Mouse (Mus musculus): ENCODE results near the gene Tex19.2.

Tex19.2 gene

GRCm38 (mm10) chr11:121118577-121118976 lies at the start of gene Tex19.2:
TSS of gene Tex19.2 (minus strand) at chr11:121118677.
- no peak for DNase-seq (ENCODE audit: low spot score)

- no peak for DNase-seq (ENCODE audit: low spot score)
These were observed 45.3 kb upstream of the Tex19.2 start for GRCm38 (mm10) chr11:121163751-121164150.

- DNase-seq (ENCODE audit: low spot score): no peak
These were observed 42.3 kb upstream of the Tex19.2 start for GRCm38 (mm10) chr11:121160636-121161346.

DNA sequence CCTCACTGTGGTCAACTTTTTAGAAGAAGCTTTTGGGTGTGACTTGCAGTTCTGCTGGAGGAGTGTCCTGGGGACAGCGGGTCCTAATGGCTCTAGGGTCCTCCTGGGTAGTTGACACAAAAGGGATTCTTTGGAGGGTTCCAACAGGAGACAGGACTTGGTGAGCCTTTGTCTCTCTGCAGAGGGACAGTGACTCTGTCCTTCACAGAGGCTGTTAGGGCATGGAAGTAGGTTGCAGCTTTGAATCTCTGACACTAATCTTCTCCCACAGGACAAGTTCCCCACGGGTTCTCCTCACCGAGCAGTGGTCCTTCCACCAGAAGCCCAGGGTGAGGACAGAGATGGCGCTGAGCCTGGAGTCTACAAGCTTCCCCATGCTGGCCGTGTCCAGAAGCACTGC lies 41.5 kb upstream of the Tex19.2 start, which contains the start of gene Uts2r:
Gene Uts2r, plus strand, starts transcription at position 301 of the 400 bp plus-strand sequence.
- no peak for DNase-seq (ENCODE audit: low spot score)

- peak; percentile 30 for DNase-seq (ENCODE audit: low spot score)
These were observed 38.0 kb upstream of the Tex19.2 start for GRCm38 (mm10) chr11:121156411-121156891.

GRCm38 (mm10) chr11:121154203-121154602 lies 35.7 kb upstream of the Tex19.2 start:
- no peak for DNase-seq (ENCODE audit: low spot score)

DNA sequence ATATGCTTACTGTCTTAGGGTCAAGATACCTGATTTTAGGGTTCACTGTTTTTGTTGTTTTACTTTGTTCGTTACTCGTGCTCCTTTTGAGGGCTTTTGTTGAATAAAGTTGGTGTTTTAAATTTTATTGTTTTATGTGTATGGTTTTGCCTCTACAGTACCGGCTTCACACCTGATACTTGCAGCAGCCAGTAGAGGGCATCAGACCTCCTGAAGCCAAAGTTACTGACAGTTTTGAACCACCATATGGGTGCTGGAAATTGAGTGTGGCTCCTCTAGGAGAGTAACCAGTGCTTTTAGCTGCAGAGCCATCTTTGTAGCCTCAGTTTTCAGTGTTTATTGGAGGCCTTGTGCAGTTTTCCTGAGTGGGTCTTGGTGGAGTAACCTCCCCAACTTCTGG lies 29.7 kb upstream of the Tex19.2 start:
- no peak for DNase-seq (ENCODE audit: low spot score)

DNA sequence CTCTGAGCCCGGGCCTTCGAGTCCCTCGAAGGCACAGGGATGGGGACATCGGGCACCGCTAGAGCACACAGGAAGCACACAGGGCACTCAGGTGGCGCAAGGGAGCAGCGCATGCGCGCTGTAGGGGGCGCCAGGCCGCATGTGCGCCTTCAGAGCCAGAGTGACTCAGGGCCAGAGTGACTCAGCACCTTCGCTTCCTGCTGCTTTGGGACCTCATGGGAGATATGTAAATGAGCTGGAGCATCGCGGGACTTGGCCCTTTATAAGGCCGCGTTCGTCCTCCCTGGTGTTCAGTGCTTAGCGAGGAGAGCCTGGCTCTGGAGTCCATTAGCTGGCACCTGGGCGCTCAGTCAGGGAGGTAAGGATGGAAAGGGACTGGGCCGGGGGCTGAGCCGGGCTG lies 27.4 kb upstream of the Tex19.2 start, which contains the start of gene Tex19.1:
Gene Tex19.1, plus strand, starts transcription at position 279 of the 400 bp plus-strand sequence.
- no peak for DNase-seq (ENCODE audit: low spot score)

- no peak for DNase-seq (ENCODE audit: low spot score)
These were observed 25.0 kb upstream of the Tex19.2 start for GRCm38 (mm10) chr11:121143325-121144015.

DNA sequence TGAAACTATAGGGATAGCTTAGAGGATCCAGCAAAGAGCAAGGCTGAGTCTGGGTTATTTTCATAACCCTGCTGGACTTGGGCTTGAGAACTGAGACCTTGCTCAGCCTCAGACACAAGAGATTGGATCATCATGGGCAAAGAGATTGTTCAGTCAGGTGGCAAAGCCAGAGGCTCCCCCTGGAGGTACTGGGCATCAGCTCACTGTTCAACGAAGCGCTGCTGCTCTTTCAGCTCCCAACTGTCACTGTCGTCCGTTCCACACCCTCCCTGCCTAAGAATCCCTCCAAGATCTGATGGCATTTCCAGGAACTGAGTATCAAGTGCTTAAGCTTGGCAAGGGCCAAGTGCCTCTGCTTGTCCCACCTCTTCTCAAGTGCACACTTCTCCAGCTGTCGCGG lies 20.3 kb upstream of the Tex19.2 start:
- DNase-seq (ENCODE audit: low spot score): peak; percentile 46

DNA sequence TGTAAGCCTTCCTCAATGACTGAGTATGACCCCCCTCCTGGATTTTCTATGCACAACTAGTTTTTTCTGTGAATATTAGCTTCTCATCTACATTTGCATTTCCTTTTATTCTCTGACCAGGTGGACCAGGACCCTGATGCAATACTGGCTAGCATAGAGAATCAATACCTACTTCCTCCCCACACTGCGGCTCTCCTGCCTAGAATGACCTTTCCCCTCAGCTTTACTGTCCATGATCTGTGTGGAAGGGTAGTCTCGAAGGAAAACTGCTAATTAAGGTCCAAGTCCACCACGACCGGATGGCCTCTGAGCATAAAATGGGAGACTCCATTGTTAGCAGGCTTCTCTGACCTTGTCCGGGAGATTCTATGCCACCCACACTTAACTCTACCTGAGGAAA lies 19.2 kb upstream of the Tex19.2 start:
- no peak for DNase-seq (ENCODE audit: low spot score)

DNA sequence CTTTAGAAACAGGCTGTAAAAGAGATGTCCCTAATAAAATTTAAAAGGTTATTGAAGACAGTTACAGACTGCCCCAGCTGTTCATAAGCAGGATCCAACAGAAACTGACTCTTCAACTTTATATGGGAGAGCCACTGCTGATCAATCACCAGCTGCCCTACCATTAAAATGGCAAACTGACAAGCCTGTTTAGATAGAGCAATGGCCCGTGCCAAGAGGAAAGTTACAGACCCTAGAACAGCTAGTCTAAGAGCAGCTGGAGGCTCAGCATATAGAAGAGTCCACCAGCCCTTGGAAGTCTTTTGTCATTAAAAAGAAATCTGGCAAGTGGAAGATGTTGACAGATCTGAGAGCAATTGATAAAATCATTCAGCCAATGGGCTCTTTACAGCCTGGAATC lies 16.1 kb upstream of the Tex19.2 start:
- DNase-seq (ENCODE audit: low spot score): no peak

- DNase-seq (ENCODE audit: low spot score): no peak
These were observed 11.1 kb upstream of the Tex19.2 start for GRCm38 (mm10) chr11:121129616-121130015.

DNA sequence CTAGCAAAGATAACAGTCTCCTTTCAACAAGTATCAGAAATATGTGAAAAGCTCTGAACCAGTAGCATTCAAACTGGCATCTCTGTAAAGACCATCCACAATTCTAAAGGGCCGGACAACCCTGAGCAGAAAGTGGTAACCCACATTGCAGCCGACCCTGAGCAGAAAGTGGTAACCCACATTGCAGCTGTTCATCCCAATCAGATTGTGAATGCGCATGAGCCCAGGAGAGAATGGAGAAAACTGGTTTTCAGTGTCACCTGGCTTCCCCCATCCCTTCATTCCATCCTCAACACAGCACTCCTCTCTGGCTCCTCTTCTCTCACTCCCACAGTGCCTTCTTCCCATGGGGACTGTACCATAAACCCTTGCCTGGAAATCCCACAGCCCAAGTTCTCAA lies 9.0 kb upstream of the Tex19.2 start:
- DNase-seq (ENCODE audit: low spot score): no peak

GRCm38 (mm10) chr11:121126395-121126794 lies 7.9 kb upstream of the Tex19.2 start:
- peak; percentile 21 for DNase-seq (ENCODE audit: low spot score)

GRCm38 (mm10) chr11:121125522-121126172 lies 7.2 kb upstream of the Tex19.2 start:
- no peak for DNase-seq (ENCODE audit: low spot score)

DNA sequence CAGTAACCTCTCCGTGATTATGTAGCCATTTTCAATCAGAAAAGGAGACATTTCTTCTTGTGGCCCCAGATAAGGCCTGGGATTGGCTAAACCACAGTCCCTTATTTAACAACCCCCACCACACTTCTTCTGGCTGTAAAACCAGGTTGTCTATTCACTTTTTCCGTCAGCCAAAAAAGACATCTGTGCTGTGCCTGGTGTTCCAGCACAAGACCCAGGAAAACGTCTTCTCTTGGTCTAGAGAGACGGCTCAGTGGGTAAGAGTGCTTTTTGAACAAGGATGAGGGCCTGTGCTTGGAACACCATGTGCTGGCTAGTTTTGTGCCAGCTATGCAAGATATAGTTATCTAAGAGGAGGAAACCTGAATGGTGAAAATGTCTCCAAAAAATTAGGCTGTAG lies 5.0 kb upstream of the Tex19.2 start:
- DNase-seq (ENCODE audit: low spot score): no peak

GRCm38 (mm10) chr11:121122024-121122670 lies 3.7 kb upstream of the Tex19.2 start:
- DNase-seq (ENCODE audit: low spot score): no peak

DNA sequence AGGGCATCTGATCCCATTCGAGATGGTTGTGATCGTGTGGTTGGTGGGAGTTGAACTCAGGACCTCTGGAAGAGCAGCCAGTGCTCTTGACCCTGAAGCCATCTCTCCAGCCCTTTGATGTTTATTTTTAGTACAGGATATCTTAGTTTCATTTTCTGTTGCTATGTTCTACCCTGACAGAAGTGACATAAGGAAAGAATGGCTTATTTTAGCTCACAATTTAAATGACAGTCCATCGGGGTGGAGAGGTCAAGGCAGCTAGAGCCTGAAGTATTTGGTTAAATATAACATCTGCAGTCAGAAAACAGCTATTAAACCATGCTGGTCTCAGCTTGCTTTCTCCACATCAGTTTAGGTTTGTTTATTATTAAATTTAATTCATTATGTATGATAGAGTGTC lies 2.7 kb upstream of the Tex19.2 start:
- DNase-seq (ENCODE audit: low spot score): no peak

DNA sequence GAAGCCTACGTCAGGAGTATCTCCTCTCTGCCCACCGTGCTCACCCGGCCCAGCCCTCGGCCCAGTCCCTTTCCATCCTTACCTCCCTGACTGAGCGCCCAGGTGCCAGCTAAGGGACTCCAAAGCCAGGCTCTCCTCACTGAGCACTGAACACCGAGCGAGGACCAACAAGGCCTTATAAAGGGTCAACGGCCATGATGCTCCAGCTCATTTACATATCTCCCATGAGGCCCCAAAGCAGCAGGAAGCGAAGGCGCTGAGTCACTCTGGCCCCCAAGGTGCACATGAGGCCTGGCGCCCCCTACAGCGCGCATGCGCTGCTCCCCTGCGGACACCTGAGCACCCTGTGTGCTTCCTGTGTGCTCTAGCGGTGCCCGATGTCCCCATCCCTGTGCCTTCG lies 371 bp downstream of the Tex19.2 start:
- no peak for DNase-seq (ENCODE audit: low spot score)

DNA sequence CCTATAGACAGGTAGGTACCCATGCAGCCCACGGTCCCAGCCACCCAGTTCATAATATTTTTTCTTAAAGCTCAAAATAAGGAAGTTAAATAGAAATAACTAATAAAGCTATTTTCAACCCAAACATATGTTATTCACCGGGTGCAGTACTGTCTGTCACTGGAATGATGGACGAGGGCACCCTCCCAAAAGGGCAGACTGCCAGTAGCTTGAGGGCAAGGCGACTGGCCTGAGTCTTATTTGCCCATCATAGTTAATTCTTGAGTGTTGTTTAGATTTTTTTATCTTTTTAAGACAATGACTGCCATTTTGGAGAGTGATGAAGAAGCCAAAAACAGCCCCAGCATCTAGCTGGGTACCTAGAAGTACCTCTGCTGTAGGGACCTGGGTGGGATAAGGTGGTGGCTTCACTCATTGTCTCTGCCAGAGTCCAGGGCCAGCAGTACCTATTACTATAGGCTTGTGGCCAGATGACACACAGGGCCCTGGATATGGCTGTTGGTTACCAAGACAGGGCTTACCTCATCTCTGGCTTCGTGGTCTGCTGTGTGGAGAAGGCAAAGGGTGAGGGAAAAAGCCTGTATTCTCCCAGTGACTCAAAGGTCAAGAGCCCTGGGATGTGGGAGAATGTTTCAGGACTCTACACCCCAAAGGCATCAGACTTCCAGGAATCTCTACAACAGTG lies 6.2 kb downstream of the Tex19.2 start:
- no peak for DNase-seq (ENCODE audit: low spot score)

DNA sequence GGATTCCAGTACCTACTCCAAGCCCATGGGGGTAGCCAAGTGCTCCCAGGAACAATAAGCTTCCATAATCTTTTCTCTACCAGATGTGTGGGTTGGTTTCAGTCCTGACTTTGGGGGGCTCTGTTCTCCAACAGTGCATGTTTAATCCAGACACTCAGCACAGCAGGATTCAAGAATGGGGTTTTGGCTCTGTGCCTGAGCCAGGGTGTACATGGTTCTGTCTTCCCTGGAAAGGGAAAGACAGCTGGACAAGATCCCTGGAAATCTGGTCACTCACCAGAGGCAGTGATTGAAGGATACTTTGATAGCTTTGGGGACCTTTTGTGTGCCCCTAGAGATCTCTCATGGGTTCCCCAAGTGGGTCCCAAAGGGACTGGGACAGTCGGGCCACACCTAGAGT lies 6.9 kb downstream of the Tex19.2 start:
- no peak for DNase-seq (ENCODE audit: low spot score)
